Mouse (Mus musculus): ENCODE results near the gene Cnpy1.

- TF ChIP-seq POLR2A (IDR thresholded peaks at IDR 0.05; ENCODE audit: control insufficient read depth, extremely low read depth, insufficient read depth, low read length, poor library complexity) (no peak), CTCF (IDR thresholded peaks at IDR 0.05; ENCODE audit: borderline replicate concordance, control insufficient read depth, extremely low read depth, insufficient read depth, low read length, poor library complexity) (no peak)
Observed at GRCm38 (mm10) chr5:28252999-28253398, 7.4 kb upstream of the Cnpy1 start.

Data from thymus, adult 2 months (tissue).